Mouse (Mus musculus) Patski (cell line): ENCODE measurements at regions not wholly inside any gene's neighbourhood (a gene's known extent, or its start where the extent isn't known, plus 50 kb on each side); places are given as distances from the start of the nearest gene placed in this dataset.
A peak's percentile ranks its signal among the peaks of the same experiment; 100 is the strongest.

Source experiments
- ATAC-seq: fragments of 100-300 bp; one replicate; pipeline ENCODE4 v1.8.0; 2021
- CTCF ChIA-PET: fragments of 350-600 bp; sonication (Branson Sonifier 250); formaldehyde crosslinking; loops from one replicate; lab custom pipeline; 2022; ENCODE audit warnings: inconsistent platforms; lab: Charles Lee
- POLR2A ChIA-PET: fragments of 350-600 bp; sonication (Branson Sonifier 250); formaldehyde crosslinking; loops from one replicate; lab custom pipeline; 2022; ENCODE audit warnings: antibody characterized with exemption, inconsistent platforms; lab: Charles Lee
- DNase-seq: peaks from one replicate; pipeline ENCODE4 v3.0.0-alpha.2; 2011; ENCODE audit warnings: low read depth, low spot score
- H3K27me3 ChIP-seq: fragments of 371-371 bp; one replicate; pipeline ENCODE4 v1.5.1; 2021
- CTCF ChIP-seq: fragments of 100-300 bp; IDR thresholded peaks from one replicate; pipeline ENCODE4 v1.5.1; 2021
- in situ Hi-C: fragments of 300-500 bp; cut with MboI; formaldehyde crosslinking; loops from 3 replicates; pipeline ENCODE4 v1.11.1; 2018; ENCODE audit warnings: low pct_unique_long_range_greater_than_20kb, mixed read lengths

DNA sequence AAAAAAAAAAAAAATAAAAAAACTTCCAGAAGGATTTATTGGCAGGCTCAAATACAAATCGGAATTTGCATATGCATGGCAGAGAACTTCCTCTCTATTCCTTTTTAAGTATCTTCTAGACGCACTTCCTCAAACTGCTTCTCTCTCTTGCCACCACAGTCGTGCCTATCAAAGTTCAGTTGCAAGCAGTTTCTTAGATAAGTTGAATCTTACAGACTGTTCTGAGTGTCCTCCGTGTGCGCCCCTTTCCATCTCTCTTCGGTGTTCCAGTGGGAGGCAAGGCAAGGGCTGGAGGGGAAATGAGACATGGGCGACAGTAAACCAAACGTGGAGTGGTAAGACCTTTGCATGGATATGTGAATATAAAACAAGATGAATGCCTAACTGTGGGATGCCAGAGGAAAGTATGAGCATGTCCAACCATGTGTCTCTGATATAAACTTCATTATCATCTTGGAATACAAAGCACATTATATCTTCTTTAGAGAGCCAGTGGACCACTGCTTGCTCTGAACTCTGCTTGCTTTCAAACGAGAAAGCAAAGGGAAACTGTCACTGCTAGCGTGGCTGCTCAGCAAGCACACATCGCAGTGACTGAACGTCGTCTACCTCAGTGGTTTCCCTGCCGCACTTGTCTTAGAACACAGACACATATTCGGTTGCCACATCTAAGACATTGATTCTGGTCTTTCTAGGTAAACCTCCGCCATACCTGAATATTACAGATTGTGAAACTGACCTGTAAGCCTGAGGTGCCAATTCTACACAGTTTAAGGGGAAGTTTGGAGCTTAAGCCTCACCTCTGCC is 81.5 kb upstream of the Hmcn1 start:
- no peaks in the 10 kb centered on the region for H3K27me3 ChIP-seq
- ChIA-PET POLR2A (no interaction called here), CTCF (interaction anchor here (1.1 to 2.0 kb wide), 4 partner anchors 15 to 307 kb away, joined by 3 to 5 read pairs (median 4); no protein-coding TSS in a partner anchor)
- ATAC-seq (no peak), DNase-seq (no peak)
- in situ Hi-C loops: loop anchor here (5.0 kb wide), 1 partner anchor 268 kb away; the partner anchor contains the start of gene Ivns1abp
- TF ChIP-seq CTCF: no peak

GRCm38 (mm10) chr1:151075541-151075940 is 82.3 kb upstream of the Hmcn1 start:
- TF ChIP-seq CTCF: no peak
- POLR2A ChIA-PET: no interaction called here
- CTCF ChIA-PET: interaction anchor here (1.1 to 1.5 kb wide), 2 partner anchors 16 to 306 kb away, joined by 3 to 4 read pairs; no protein-coding TSS in a partner anchor

DNA sequence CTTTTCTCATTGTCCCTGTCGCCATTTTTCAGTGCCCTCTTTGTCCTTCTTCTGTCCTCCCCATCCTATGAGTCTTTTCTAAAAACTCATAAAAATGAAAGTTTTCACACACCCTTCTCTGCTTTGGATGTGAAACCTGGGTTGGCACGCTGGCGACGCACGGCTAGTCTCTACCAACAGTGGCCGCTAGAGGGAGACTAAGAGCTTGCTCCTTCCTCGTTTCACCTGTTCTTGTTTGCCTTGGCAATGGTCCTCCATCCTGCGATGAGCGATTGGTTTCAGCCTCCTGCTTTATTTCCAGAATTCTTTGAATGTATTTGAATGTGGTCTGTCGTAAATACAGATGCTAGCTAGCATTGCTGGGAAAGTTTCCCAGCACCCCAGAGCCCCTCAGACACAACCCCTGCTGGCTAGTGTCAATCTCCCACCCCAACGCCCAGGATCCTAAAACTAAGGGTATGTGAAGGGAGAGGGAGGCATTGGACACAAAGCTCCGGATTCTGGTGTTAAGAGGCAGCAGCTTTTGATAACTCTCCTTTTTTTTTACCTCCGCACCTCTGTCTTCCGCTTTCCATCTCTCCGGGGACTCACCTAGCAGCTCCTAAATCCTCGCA is 85.8 kb upstream of the Hmcn1 start:
- in situ Hi-C loops: loop anchor here (5.0 kb wide), 1 partner anchor 263 kb away; the partner anchor contains the start of gene Ivns1abp
- ChIA-PET POLR2A (interaction anchor here (0.6 to 2.4 kb wide), 2 partner anchors 93 to 266 kb away, joined by 3 to 22 read pairs; partner anchors contain the start of gene Ivns1abp), CTCF (interaction anchor here (0.7 to 2.9 kb wide), 19 partner anchors 10 to 311 kb away, joined by 3 to 11 read pairs (median 4); no protein-coding TSS in a partner anchor)
- no peak for ATAC-seq
- no peaks in the 10 kb centered on the region for H3K27me3 ChIP-seq
- peak; percentile 97 for TF ChIP-seq CTCF
- no peak for DNase-seq

More at GRCm38 (mm10) chr1:151075541-151075940, 82.3 kb upstream of the Hmcn1 start:
- in situ Hi-C loops: loop anchor here (5.0 kb wide), 1 partner anchor 267 kb away; the partner anchor contains the start of gene Ivns1abp
- no peaks in the 10 kb centered on the region for H3K27me3 ChIP-seq
- DNase-seq: no peak
- no peak for ATAC-seq

GRCm38 (mm10) chr1:151079614-151080360 is 86.6 kb upstream of the Hmcn1 start:
- no peak for TF ChIP-seq CTCF
- no peak for DNase-seq
- no peak for ATAC-seq
- in situ Hi-C loops: loop anchor here (5.0 kb wide), 1 partner anchor 263 kb away; the partner anchor contains the start of gene Ivns1abp
- no peaks in the 10 kb centered on the region for H3K27me3 ChIP-seq
- ChIA-PET CTCF (interaction anchor here (0.7 to 2.9 kb wide), 19 partner anchors 9 to 311 kb away, joined by 3 to 11 read pairs (median 4); no protein-coding TSS in a partner anchor), POLR2A (interaction anchor here (0.6 to 2.4 kb wide), 3 partner anchors 92 to 265 kb away, joined by 3 to 22 read pairs (median 9); partner anchors contain the start of gene Ivns1abp)

DNA sequence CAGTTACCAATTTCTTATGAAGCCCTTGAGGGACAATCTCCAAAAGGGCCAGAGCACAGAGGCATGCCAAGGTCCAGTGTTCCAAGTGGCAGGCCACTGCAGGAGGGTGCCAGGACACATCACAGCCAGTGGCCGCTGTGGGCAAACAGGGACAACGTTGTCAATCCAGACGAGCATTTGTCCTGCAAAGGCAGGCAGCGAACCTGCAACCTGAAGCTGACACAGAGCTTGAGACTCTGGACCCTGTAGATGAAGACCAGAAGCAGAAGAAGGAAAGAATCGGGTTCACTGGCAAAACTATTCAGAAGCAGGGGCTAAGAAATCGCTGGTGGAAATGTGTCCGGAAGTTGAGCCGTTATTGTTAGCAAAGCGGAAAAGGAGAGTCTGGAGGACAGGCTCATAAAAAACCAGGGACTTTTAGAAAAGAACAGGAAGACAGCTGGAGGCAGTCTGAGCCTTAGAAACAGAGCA is 87.3 kb upstream of the Hmcn1 start:
- no peak for DNase-seq
- no peak for TF ChIP-seq CTCF
- POLR2A ChIA-PET: interaction anchor here (1.4 kb wide), 1 partner anchor 263 kb away, joined by 9 read pairs; no protein-coding TSS in a partner anchor
- CTCF ChIA-PET: interaction anchor here (1.5 kb wide), 1 partner anchor 46 kb away, joined by 11 read pairs; no protein-coding TSS in a partner anchor
- ATAC-seq: no peak
- no peaks in the 10 kb centered on the region for H3K27me3 ChIP-seq
- in situ Hi-C loops: no loop called here

DNA sequence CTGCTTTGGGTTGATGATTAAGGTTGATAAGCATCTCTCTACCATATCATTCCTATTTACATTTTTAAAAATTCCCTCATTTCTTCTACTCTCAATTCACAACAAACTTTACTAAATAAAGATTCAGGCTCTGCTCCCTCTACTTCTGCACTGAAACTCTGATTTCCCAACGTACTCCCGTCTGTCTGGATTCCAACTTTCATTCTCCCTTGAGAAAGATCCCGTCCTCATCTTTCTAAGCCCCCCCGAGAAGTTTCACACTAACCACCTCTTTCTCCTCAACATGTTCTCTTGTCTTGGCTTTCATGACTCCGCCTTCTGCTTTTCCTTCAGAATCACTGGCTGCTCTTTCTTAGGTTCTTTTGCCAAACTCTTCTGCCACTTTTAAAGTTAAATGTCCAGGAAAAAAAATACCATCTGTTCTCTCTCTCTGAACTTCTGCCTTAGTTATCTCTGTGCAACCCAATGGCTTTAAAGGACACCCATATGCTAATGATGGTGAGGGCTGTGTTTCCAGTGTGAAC is 89.3 kb upstream of the Hmcn1 start:
- CTCF ChIA-PET: interaction anchor here (1.0 kb wide), 1 partner anchor 307 kb away, joined by 3 read pairs; no protein-coding TSS in a partner anchor
- in situ Hi-C loops: no loop called here
- no peak for TF ChIP-seq CTCF
- DNase-seq (no peak), ATAC-seq (no peak)
- H3K27me3 ChIP-seq: no peaks in the 10 kb centered on the region
- POLR2A ChIA-PET: no interaction called here

- TF ChIP-seq CTCF: no peak
- in situ Hi-C loops: no loop called here
- CTCF ChIA-PET: no interaction called here
These were observed 90.6 kb upstream of the Hmcn1 start for GRCm38 (mm10) chr1:151083806-151084205.

DNA sequence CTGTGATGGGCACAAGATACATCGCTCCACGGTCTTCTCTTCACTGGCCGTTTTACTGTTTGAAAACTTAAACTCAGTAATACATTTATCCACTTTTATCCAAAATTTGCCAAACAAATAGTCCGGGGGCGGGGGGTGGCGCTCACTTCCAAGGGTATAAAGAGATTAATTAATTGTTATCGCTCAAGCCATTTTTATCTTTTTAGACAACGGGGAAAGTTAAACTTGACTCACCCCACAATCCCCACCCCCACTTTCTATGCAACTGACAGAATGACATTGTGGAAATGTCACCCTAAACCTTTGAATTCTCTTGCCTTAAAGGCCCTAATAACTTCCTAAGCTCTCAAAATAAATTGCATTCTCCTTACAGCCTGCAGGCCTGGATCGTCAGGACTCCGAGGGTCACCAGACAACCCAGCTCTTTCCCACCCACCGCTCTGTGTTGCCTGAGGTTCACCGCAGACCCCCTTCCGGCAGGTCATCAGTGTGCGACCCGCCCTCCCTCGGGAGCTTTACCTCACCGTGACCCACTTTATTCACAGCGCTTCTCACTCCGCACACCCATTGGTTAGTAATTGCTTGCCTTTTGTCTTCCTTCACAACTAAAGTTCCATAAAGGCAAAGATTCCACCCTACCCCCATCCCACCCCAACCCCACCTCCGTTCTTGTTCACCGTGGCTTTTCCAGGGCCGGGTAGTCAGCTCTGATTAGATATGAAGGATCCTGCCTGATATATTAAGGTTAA is 93.0 kb upstream of the Hmcn1 start:
- in situ Hi-C loops: no loop called here
- no peak for TF ChIP-seq CTCF
- POLR2A ChIA-PET: no interaction called here
- ATAC-seq: no peak
- H3K27me3 ChIP-seq: no peaks in the 10 kb centered on the region
- CTCF ChIA-PET: no interaction called here
- no peak for DNase-seq

More at GRCm38 (mm10) chr1:151083806-151084205, 90.6 kb upstream of the Hmcn1 start:
- DNase-seq (no peak), ATAC-seq (no peak)
- no peaks in the 10 kb centered on the region for H3K27me3 ChIP-seq
- POLR2A ChIA-PET: no interaction called here

DNA sequence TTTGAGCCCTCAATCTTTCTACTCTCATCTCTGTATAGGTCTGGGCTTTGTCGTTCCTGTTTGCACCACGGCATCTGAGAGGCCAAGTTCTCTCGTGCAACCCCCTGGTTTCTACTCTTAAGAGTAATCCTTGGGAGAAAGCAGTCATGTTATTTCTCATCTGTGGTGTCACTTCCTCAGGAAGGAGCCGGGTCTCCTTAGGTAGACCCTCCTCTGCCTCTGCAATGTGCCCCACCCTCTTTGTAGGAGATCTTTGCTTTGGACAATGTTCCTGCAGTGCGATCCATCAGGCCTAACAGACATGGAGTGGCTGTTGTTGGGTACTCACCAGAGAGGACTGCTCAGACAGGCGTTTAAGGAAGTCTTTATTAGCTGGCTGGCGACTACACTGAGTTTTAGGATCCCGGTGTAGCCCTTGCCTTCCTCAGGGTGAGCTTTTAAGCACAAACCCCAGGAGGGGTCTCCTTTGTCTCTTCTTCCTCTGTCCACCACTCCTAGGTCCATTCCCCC is 94.0 kb upstream of the Hmcn1 start:
- CTCF ChIA-PET: no interaction called here
- in situ Hi-C loops: no loop called here
- no peak for ATAC-seq

More for the DNA sequence above, 94.0 kb upstream of the Hmcn1 start:
- no peaks in the 10 kb centered on the region for H3K27me3 ChIP-seq
- TF ChIP-seq CTCF: no peak
- DNase-seq: no peak
- POLR2A ChIA-PET: no interaction called here
